Mouse (Mus musculus): ENCODE data around the gene Rcsd1. TPM values are rescaled to one million over a fixed set of nuclear protein-coding genes. Genes with fewer than 3 reads are reported as not detected.

The Rcsd1 gene
- polyA plus RNA-seq, 1 experiment from 2014 or later, result 14.2 TPM

DNA sequence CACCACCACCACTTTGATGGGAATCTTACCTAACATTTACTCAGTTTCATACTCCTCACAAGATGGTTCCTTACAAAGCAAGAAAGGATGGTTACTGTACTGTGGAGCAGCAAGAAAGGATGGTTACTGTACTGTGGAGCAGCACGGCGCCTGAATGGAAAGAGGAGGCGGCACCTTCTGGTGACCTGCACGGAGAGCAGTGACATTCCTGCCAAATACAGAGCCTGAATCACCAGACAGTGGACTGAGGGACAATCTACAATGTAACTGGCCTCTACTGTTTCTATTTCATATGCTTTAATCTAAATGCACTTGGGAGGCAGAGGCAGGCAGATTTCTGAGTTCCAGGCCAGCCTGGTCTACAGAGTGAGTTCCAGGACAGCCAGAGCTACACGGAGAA lies 84.5 kb downstream of the Rcsd1 start:
- Histone ChIP-seq H3K4me1 (replicated peaks; ENCODE audit: control insufficient read depth, insufficient read depth, low read length) (peaks cover 9% of the 10 kb centered on the region), H3K9me3 (ENCODE audit: control insufficient read depth) (no peaks in the 10 kb centered on the region), H3K36me3 (ENCODE audit: control insufficient read depth, insufficient read depth) (peaks cover 5% of the 10 kb centered on the region), H3K27me3 (replicated peaks; ENCODE audit: control insufficient read depth, insufficient read depth, low read length) (no peaks in the 10 kb centered on the region), H3K9ac (ENCODE audit: low read depth, low read length) (no peak overlapping the region), H3K4me3 (ENCODE audit: low read depth, low read length) (no peak overlapping the region), H3K4me2 (replicated peaks; ENCODE audit: low read depth) (no peak overlapping the region), H3K27ac (ENCODE audit: low read depth, low read length) (no peak overlapping the region)
- TF ChIP-seq CTCF (IDR thresholded peaks at IDR 0.05; ENCODE audit: low read depth), result no peak
- ATAC-seq, result no peak
- 78% methylated on average over 5 of the region's 5 CpGs for WGBS

DNA sequence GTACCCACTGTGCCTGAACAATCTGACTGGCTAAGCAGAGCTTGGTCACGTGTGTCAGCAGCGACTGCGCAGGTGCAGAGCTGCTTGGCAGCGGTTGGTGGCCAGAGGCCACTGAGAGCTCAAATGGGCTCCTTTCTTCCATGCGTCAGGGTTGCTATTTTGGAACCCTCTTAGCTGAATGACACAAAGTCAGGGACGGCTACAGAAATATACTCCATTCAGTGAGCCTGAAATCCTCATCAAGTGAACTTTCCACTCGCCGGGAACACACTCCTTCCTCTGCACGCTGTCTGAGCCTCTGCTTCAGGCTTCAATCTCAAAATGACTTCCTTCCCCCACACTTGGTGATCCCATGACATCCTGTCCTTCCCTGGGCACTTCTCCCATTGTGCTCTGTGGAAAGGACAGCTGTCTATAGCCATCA lies 91.3 kb downstream of the Rcsd1 start:
- Histone ChIP-seq H3K36me3 (ENCODE audit: control insufficient read depth, insufficient read depth) (peaks cover 13% of the 10 kb centered on the region), H3K27ac (ENCODE audit: low read depth, low read length) (no peak overlapping the region; the same call in 1 of the 2 replicates), H3K4me3 (ENCODE audit: low read depth, low read length) (no peak overlapping the region), H3K9ac (ENCODE audit: low read depth, low read length) (no peak overlapping the region), H3K4me1 (replicated peaks; ENCODE audit: control insufficient read depth, insufficient read depth, low read length) (no peaks in the 10 kb centered on the region), H3K9me3 (ENCODE audit: control insufficient read depth) (no peaks in the 10 kb centered on the region), H3K27me3 (replicated peaks; ENCODE audit: control insufficient read depth, insufficient read depth, low read length) (no peaks in the 10 kb centered on the region), H3K4me2 (replicated peaks; ENCODE audit: low read depth) (no peak overlapping the region)
- TF ChIP-seq CTCF (IDR thresholded peaks at IDR 0.05; ENCODE audit: low read depth), result no peak
- no peak for ATAC-seq
- 80% methylated on average over 9 of the region's 9 CpGs for WGBS

DNA sequence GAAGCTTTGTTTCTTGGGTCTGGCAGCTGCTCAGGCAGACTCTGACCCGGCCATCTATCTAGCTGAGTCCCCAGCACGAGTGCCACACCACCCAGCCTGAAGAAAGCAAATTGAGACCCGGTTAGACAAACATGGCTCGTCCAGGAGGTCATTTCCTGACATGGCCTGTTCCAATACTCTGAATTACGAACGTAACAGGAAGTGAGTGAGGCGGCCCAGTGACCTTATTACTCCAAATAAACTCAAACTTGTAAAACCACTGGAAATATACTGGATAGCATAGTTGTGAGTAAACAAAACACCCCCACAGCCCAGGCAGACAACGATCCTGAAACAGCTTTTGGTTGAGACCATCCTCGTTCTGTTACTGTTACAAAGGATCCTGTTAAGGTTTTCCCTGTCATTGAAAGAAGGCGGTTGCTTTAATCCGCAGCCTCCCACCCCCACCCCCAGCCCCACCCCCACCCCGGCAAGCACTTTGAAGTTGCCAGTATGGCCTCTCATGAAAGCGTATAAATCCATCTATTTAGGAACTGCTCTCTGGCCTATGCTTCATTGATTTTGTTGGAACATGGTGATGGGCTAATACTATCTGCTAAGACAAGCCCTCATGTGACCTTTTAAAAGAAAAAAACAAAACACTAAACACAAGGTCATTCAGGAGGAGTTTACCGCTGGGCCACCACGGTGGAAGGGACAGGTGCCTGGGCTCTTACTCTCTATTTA lies 92.2 kb downstream of the Rcsd1 start:
- 0 out of 2 replicates have a peak overlapping the region, but pooled peaks have one; percentile 3 for H3K4me3 ChIP-seq (ENCODE audit: low read depth, low read length)
- TF ChIP-seq CTCF (IDR thresholded peaks at IDR 0.05; ENCODE audit: low read depth), result no peak
- ATAC-seq, result peak; percentile 70
- peak overlapping the region; percentile 45 for H3K4me2 ChIP-seq (replicated peaks; ENCODE audit: low read depth)
- peaks cover 10% of the 10 kb centered on the region for H3K36me3 ChIP-seq (ENCODE audit: control insufficient read depth, insufficient read depth)
- peak overlapping the region; percentile 67 for H3K27ac ChIP-seq (ENCODE audit: low read depth, low read length)
- WGBS, result 13% methylated on average over 15 of the region's 15 CpGs
- no peaks in the 10 kb centered on the region for H3K9me3 ChIP-seq (ENCODE audit: control insufficient read depth)
- no peaks in the 10 kb centered on the region for H3K4me1 ChIP-seq (replicated peaks; ENCODE audit: control insufficient read depth, insufficient read depth, low read length)
- H3K9ac ChIP-seq (ENCODE audit: low read depth, low read length), result peak overlapping the region; percentile 11; the same call in 1 of the 2 replicates
- H3K27me3 ChIP-seq (replicated peaks; ENCODE audit: control insufficient read depth, insufficient read depth, low read length), result no peaks in the 10 kb centered on the region

DNA sequence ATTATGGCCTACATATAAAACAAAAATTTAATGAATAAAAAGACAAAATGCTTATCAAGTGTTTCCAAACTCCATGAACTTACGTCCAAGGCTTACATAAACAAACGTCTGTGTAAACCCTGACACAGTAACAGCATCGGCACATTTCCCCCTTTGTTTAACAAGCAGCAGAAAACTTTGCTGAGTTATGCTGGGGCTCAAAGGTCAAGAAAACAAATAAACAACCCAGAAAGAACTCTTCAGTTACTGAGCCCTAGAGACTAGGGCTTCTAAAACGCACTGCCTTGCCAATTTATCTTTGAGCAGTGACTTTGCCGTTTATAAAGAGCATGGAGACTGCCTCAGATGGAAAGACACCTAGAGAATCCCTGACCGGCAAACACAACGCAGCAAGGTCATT lies 92.9 kb downstream of the Rcsd1 start:
- peaks cover 8% of the 10 kb centered on the region; the same call in 1 of the 2 replicates for H3K36me3 ChIP-seq (ENCODE audit: control insufficient read depth, insufficient read depth)
- H3K27me3 ChIP-seq (replicated peaks; ENCODE audit: control insufficient read depth, insufficient read depth, low read length), result no peaks in the 10 kb centered on the region
- H3K9me3 ChIP-seq (ENCODE audit: control insufficient read depth), result no peaks in the 10 kb centered on the region
- H3K4me3 ChIP-seq (ENCODE audit: low read depth, low read length), result 0 out of 2 replicates have a peak overlapping the region, but pooled peaks have one; percentile 3
- no peak for TF ChIP-seq CTCF (IDR thresholded peaks at IDR 0.05; ENCODE audit: low read depth)
- H3K9ac ChIP-seq (ENCODE audit: low read depth, low read length), result peak overlapping the region; percentile 11; the same call in 1 of the 2 replicates
- peak overlapping the region; percentile 67 for H3K27ac ChIP-seq (ENCODE audit: low read depth, low read length)
- 14% methylated on average over 7 of the region's 7 CpGs for WGBS
- H3K4me2 ChIP-seq (replicated peaks; ENCODE audit: low read depth), result peak overlapping the region; percentile 45
- no peaks in the 10 kb centered on the region for H3K4me1 ChIP-seq (replicated peaks; ENCODE audit: control insufficient read depth, insufficient read depth, low read length)
- peak; percentile 48; the same call in 1 of the 2 replicates for ATAC-seq

DNA sequence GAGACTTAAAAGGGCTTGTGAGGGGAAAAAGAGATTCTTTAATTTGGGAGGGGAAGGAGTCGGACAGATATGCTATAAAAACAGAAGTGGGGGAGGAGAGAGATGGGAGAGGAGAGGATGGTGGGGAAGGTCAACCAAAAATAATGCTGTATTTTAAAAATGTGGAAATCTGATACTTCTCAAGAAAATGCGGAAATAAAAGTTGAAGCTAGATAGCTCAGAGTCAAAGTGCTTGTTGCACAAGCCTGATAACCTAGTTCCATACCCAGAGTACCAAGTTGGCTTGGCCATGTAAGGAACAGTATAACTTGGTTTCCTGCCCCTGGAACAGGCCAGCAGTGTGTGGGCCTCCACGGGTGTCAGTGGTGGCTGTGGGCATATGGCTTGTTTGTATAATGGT lies 94.8 kb downstream of the Rcsd1 start:
- no peaks in the 10 kb centered on the region for H3K4me1 ChIP-seq (replicated peaks; ENCODE audit: control insufficient read depth, insufficient read depth, low read length)
- H3K9ac ChIP-seq (ENCODE audit: low read depth, low read length), result no peak overlapping the region
- TF ChIP-seq CTCF (IDR thresholded peaks at IDR 0.05; ENCODE audit: low read depth), result no peak
- H3K36me3 ChIP-seq (ENCODE audit: control insufficient read depth, insufficient read depth), result peaks cover 8% of the 10 kb centered on the region; the same call in 1 of the 2 replicates
- WGBS, result 90% methylated on average over 3 of the region's 3 CpGs
- H3K9me3 ChIP-seq (ENCODE audit: control insufficient read depth), result no peaks in the 10 kb centered on the region
- no peak for ATAC-seq
- H3K27ac ChIP-seq (ENCODE audit: low read depth, low read length), result no peak overlapping the region
- H3K27me3 ChIP-seq (replicated peaks; ENCODE audit: control insufficient read depth, insufficient read depth, low read length), result no peaks in the 10 kb centered on the region
- H3K4me2 ChIP-seq (replicated peaks; ENCODE audit: low read depth), result no peak overlapping the region
- H3K4me3 ChIP-seq (ENCODE audit: low read depth, low read length), result no peak overlapping the region

DNA sequence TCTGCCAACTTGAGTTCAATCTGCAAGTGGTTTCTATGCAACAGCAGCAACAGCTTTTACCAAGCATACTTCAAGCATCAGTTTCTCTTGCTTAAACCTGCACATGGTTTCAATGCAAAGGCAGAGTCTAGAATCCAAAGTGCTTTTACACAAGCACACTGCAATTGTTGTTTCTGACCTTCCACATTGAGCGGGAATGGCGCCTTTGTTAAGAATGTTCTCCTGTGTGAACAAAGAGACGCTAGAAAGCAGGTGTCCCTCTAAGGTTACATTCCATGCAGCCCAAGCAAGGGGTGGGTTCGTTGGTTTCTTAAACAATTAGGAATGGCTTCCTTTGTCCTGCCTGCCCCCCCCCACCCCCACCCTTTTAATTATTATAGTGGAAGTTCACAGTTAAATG lies 95.6 kb downstream of the Rcsd1 start:
- 75% methylated on average over 4 of the region's 4 CpGs for WGBS
- ATAC-seq, result no peak
- H3K27ac ChIP-seq (ENCODE audit: low read depth, low read length), result no peak overlapping the region

More for the DNA sequence above, 95.6 kb downstream of the Rcsd1 start:
- no peak for TF ChIP-seq CTCF (IDR thresholded peaks at IDR 0.05; ENCODE audit: low read depth)
- peaks cover 8% of the 10 kb centered on the region; the same call in 1 of the 2 replicates for H3K36me3 ChIP-seq (ENCODE audit: control insufficient read depth, insufficient read depth)
- no peak overlapping the region for H3K4me3 ChIP-seq (ENCODE audit: low read depth, low read length)
- H3K4me1 ChIP-seq (replicated peaks; ENCODE audit: control insufficient read depth, insufficient read depth, low read length), result no peaks in the 10 kb centered on the region
- no peaks in the 10 kb centered on the region for H3K27me3 ChIP-seq (replicated peaks; ENCODE audit: control insufficient read depth, insufficient read depth, low read length)
- no peak overlapping the region for H3K4me2 ChIP-seq (replicated peaks; ENCODE audit: low read depth)
- no peak overlapping the region for H3K9ac ChIP-seq (ENCODE audit: low read depth, low read length)
- no peaks in the 10 kb centered on the region for H3K9me3 ChIP-seq (ENCODE audit: control insufficient read depth)

Data from intestine, postnatal 0 days (tissue).